Mouse (Mus musculus) frontal cortex, postnatal 14 days (tissue): ENCODE measurements around the gene Daam2.

Source experiments
- DNase-seq, 2 experiments: peaks; one replicate each; pipeline ENCODE4 v3.0.0; 2022; ENCODE audit warnings: low spot score in 2 of 2

Gene Daam2

DNA sequence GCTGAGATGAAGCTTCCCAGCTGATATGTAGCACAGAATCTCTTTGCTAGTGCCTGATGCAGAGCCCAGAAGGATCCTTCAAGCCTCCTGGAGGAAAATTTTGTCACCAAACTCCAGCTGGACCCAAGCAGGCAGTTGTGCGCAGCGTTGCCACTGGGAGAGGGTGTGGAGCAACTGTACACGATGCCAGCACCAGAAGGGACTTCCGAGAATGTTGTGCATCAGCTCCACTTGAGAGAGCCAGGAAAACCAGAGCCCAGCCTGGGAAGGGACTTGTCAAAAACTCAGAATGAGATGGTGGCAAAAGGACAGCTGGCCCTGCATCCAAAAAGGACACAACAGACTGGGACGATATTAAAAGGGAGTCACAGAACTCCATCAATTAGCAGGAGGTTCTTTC is 32.5 kb downstream of the Daam2 start:
- peak in 1 of 2 experiments; percentile 24 for DNase-seq

DNA sequence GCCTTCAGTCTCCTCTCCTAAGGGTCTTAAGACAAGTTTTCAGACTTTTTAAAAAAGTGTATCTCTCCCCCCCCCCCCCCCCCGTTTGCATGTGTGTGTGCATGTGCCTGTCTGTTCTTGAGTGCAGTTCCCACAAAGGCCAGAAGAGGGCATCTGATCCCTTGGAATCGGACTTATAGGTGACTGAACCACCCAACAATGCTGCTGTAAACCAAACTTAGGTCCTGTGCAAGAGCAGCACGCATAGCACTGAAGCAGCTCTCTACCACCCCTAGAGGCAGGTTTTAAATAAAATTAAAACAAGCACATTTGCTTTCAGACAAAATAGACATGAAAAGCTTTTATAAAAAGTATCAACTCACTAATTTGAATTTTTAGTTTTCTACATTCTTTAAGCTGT is 33.9 kb downstream of the Daam2 start:
- no peak for DNase-seq

DNA sequence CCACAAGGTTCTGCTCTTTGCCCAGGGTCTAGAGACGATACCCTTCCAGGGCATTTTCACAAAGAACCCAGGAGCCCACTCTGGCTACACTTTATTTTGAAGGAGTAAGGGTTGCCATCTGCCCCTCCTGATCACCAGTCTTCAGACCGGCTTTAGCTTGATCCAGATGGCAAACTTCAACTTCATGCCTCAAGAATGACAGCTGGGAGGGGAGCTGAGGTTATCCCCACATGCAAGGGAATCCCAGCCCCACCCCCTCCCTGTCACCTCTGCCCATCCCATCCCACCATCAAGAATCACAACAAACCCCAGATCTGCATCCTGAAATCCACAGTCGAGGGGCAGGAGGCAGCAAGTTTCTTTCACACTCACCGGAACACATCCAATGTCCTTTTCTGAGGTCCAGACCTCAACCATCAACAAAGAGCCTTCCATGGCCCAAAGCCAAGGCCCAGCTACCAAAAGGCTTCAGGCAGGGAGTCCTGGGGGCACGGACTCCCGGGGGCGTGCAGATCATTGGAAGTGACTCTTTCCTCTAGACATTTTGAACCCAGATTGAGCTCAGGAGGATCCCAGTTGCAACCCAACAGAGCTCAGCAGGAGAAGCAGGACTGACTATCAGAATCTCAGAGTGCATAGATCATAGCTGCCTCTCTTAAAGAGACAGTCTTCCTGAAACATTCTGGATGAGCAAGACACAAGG is 35.5 kb downstream of the Daam2 start:
- no peak for DNase-seq

DNA sequence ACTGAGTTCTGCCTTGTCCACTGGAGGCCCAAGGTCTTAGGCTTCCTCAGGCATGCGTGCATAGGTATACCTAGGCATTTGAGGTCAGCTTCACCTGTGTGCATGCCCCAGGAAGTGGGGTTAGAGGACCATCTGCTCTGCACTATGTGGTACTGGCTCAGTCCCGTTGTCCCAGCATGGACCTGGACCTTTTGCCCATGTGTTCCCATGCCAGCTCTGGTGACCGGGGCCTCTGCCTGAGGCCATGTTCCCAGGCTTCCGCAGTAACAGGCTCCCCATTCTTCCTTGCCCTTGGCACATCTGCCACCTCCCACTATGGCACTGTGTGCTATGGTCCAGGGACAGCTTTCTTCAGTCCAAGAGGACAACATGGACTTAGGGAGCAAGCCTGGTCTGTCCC is 36.1 kb downstream of the Daam2 start:
- no peak for DNase-seq

DNA sequence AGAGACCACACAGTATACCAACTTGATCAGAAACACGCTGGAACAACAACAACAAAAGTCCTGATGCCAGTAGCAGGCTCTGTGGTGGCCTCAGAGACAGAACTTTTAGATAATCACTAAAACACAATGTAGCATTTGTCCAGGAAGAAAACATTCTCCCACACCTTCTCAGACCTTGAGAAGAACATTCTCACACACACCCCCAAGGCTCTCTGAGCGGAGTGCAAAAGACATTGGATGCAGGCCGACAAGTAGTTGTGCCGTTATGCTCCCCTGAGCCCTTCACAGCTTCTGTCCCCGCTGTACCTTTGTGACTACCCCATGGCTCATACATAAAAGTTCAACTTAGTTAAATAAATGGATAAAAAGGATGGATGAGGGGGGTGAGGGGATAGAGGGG is 37.6 kb downstream of the Daam2 start:
- no peak for DNase-seq

DNA sequence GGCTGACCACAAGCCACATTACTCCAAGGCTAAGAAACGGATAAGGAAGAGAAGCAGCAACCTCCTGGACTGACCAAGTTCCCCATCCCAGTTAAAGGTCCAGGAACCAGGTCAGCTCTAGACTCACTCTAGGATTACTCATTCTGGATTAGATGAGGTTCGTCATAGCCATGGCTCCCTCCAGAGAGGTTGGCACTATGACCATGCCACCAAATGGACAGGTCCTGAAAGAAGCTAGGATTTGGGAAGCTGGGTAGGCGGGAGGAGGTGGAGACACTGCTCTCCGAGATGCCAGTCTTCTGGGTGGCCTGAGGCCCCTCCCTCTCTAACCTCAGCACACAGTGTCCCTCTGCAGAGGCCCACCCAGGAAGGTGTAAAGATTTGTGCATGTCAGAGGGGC is 38.2 kb downstream of the Daam2 start:
- no peak for DNase-seq

DNA sequence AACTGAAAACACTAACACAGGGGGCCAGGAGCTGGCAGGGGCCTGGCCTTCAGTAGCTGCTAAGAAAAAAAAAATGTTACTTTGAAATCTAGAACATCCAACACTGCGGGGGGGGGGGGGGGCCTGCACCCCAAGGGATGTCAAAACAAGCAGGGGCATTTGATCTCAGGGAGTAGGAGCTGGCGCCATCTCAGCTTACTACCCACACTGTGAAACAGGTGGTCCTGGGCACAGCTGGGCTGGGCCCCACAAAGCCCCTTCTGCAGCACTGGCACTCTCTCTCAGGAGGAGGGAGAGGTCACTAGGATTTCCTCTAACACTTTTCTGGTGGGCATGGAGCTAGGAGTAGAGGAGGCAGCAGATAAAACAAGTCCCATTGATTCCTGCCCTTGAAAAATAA is 39.6 kb downstream of the Daam2 start:
- no peak for DNase-seq

DNA sequence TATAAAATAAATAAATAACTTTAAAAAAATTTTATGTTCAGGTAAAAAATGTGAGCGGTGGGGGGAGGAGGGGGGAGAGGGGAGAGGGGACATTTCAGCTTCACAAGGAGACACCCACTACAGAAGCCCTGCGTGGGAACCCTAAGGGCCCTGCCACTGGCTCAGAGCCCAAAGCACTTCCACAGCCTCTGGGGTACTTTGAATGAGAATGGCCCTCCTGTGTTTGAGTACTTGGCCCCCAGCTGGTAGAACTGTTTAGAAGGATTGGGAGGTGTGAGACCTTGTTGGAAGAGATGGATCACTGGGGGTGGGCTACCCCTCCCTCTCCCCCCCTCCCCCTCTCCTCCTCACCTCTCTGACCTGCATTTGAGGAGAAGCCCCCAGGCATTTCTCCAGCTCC is 41.7 kb downstream of the Daam2 start:
- DNase-seq = no peak

DNA sequence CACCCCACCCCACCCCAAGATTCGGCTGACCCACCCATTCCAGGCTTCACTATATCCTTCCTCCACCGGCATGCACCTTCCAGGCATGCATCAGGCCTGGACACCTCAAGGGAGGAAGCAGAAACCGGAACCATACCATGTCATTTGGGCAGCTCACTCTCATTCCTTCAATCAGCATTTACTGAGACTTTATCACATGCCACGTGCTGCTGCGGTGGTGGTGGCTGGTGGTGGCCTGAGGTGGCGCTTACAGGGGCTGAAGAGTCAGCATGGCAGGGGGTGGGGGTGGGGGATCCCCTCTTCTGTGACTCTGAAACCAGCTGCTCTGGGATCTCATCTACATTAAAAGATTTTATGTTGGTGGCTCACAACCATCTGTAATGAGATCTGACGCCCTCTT is 42.1 kb downstream of the Daam2 start:
- DNase-seq = no peak

DNA sequence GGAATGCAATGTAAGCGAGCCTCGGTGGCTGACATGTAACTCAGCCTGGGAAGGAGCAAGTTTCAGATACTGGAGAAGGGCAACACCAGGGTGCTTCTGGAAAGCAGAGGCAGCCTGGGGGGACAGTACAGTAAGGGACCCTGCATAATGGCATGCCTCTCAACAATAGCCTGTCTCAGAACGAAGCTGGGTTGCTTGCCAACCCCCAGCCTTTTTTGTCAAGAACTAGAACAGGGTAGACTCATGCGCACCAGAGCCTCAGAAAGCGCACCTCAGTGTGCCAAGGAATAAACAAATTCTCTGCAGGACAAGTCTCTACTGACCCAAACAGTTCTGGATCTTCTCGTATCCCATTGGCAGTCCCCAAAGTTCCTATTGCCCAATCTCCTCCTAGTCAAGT is 43.5 kb downstream of the Daam2 start:
- DNase-seq = no peak

DNA sequence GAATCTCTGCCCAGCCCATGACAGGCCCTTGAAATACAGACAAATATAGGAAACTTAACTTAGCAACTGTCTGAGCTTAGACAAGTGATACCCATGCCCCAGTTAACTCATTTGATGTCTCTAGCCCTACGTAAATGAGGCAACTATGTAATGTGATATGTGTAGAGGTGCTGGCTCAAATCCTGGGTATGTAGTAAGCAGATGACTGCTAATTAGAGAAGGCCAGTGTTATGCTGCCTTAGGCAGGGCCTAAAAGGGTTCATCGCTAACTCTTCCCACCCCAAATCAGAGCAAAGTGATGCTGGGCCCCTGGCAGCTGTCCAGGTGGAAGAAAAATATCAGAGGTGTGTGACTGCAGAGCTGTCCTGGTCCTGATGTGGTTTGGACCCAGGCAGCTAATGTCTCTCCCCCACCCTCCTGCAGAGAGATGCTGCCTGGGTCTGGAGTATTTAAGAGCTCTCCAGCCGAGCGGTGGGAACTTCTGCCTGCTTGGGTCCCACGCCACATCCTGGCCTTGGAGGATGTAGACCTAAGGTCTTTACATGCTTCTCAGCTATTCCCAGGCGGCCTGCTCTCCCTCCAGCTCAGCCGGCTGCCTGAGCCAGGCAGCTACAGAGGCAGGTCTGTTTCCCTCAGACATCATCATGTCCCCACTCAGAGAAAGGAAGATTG is 44.4 kb downstream of the Daam2 start:
- DNase-seq = no peak

DNA sequence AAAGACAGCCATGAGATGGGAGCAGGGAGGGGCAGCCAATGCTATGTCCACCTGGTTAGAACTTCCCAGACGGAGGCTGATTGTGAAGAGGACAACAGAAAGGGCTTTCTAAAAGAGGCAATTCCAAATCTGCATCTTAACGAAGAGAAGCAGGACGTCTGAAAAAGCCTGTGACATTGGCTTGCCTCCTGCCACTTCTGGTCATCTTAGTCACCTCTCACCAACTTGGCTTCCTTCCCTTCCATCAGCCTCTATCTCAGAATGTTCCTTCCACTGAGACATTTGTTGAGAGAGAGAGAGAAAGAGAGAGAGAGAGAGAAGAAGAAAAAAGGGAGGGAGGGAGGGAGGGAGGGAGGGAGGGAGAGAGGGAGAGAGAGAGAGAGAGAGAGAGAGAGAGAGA is 47.1 kb downstream of the Daam2 start:
- no peak for DNase-seq

DNA sequence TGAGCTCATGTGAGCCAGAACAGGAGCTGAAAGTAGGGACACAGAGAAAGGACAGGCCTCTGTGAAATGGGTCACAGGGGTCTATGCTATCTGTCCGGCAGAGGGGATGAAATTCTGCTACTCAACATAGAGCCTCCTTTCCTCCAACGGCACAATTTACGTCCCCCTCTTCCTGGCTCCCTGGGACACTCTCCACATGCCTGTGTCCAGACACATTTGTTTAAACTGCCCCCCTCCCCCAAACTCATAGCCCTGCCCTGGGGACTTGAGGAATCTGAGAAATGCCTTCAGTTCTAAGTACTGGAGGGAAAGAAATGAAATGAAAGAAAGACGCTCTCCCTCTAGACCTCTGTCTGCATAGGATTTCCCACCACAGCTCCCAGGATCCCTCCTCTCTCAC is 48.5 kb downstream of the Daam2 start:
- DNase-seq = no peak

DNA sequence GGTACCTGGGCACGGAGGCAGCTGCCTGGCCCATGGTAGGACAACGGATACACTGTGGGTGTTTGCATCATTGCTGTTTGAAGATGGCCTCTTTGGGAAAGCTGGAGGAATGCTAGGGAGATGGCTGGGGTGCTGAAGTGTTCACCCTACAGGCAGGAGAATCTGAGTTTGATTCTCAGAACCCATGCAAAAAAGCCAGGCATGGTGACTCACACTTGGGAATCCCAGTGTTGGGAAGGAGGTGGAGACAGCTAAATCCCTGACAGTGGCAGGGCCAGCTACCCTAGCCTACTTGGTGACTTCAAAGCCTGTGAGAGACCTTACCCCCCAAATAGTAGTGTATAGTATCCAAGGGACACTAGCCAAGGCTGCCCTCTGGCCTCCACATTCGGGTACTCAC is 49.0 kb downstream of the Daam2 start:
- DNase-seq = no peak

DNA sequence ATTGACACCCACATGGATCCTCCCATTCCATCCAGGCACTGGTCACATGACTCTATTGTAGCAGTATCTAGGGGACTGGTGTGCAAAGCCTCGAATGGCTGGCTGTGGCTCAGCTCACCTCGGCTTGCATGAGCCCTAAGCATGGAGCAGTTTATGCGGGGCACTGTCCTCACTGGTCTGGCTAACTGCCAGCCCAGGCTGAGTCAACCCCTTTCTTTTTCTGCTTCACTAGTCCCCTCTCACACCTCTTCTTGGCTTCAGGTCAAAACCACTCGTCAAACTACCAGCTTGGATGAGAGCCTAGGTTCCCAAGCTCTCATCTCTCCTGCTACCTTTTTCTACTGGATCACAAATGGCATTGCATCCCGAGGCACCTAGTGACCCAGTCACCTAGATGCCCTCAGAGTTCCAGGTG is 51.5 kb downstream of the Daam2 start:
- DNase-seq = no peak

DNA sequence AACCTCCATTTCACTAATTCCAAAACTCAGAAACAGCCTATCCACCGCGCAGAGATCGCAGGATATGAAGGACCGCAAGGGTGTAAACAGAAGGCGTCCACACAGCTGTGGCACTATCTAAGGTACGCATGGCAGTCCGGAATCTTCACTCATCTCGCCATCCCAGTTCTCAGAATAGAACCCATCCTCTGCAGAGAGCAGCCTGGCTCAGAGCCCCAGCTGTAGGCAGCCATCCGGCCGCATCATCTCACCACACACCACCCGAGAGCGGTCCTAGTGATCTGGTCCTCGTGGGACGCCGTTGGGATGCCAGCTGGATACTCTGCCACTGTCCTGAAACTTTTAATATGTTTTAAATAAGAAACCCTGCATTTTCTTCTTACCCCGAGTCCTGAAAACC is 54.7 kb downstream of the Daam2 start:
- no peak for DNase-seq

DNA sequence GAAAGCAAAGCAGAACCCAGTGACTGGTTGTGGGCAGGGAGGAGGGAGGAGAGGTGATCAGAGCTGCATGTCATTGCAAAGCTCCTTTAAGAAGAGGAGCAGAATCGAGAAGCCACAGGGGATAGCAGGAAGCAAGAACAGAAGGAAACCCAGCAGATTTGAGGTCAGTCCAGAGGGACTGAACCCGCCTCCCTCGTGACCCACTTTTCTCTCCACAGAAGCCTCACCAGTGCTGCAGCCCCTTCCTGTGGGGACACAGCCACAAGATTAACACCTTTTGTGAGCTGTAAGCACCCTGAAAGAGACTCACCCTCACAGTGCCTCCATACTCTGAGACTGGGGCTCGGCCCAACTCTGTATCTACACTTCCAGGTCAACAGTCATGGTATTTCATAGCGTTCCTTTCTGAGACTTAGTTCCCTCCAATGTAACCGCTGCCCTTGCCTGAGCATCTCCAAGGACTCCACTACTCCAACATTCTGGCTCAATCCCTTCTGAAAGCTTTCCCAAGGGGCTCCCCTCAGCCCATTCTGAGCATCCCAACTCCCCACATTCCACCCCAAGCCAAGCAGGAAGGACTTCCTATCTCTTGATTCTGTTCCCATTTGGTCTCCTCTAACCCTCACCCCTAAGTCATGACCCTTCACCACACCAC is 60.8 kb downstream of the Daam2 start:
- DNase-seq = no peak

DNA sequence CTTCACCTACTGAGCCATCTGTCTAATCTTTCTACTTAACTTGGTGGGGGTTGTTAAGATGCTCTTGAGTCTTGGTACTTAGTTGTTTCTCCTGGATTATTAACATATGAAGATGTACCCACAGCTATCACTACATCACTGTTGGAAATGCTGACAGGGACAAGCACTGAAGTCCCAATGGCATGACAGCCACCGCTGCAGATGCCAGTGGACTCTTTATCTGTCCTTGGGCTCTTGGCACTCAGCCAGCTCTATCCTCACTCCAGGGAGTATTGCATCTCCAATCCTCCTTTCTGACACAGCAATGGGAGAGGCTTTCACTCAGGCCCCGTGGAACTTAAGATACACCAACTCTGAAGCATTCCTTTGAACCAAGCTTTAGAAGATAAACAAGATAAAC is 63.9 kb downstream of the Daam2 start:
- DNase-seq = no peak

DNA sequence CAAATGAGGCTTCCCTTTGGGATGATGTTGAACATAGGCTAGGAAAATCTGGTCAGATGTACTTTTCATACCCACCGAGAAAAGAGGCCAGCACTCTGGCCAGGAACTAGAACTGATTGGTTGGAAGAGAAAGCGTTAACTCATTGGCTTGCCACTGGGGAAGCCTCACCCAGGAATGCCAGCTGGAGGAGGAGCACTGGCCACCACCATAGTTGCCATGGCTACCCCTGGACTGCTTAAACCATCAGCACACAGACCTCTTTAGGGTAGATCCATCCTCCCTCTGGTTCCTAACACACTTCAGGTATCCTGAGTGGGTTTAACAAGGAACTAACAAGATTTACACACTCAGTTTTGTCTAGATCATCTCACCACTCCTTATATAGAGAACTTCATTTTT is 64.5 kb downstream of the Daam2 start:
- no peak for DNase-seq

DNA sequence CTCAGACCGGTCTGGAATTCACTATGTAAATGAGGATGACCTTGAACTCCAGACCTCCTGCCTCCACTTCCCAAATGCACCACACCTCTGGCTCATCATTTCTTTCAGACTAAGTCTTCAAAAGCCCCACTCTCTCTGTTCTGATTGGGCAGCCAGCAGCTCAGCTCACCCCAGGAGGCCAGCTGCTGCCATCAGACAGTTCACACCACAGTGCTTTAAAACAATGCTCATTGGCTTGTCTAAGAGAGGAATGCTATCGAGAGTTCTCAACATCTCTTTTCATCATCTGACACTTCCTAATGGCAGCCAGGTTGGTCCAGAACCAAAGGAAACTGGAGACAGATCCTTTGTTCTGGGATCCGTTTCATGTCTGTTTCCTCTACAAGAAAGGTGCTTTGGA is 66.0 kb downstream of the Daam2 start:
- no peak for DNase-seq

DNA sequence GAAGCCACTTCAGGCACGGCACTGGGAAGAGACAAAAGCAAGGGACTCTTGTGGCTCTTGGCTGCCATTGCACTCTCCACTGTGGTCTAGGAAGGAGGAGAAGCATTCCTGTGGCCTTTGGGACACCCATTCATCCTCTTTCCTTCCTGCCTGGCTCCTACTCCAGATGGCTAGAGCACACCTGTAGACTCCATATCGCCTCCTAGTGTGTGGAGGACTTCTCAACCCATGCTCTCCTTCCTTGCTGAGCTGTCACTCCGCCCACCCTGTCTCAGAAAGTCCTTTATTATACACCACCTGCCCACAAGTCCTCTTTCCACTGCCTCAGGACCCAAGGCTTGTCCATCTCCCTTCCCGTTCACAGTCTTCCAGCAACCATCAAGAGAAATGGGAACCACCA is 70.9 kb downstream of the Daam2 start:
- DNase-seq = no peak

DNA sequence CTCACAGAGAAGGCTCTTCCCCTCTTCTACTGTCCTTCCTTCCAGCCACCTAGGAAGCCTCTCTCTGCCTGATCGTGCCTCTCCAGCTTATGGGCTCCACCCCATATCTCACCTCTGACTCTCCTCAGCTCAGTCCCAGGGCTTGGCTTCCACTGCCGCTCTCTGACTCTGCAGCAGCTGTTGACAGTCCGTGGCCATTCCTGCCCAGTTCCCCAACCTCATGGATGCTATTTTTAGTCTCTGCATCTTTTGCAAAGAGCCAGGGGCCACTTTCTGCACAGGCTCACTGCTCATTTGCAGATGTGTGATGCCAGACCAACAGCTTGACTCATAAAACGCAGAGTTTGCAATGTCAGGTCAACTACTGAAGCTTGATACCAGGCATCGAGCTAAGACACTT is 75.0 kb downstream of the Daam2 start:
- DNase-seq = no peak

DNA sequence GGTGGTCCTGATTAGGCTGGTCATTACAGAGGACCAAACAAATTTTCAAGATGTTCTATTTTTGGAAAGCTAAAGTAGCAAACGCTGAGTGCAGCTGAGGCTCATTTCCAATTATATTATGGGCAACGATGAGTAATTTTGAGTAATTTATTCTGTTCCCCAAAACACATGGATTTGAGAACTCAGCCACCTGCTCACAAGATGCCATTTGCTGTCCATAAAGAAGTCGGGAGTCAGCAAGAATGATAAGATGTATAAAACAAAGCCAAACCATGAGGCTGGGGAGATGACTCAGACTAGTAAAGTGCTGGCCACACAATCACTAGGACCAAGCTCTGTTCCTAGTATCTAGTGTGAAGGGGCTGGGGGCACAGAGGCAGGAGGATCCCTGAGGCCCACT is 79.7 kb downstream of the Daam2 start:
- no peak for DNase-seq
